Comparison of ENCODE assay signal across 15 mouse cellular contexts in genomic region chr7:28195414-28196098, GRCm38 (mm10).
"Had no signal": no experiment of that assay in that cellular context is flagged by ENCODE, and none has a peak within 500 bp of the region (broad histone marks: within the 10 kb centered on the region; RNA-seq: fewer than 3 reads in every experiment).

No protein-coding gene starts in this region.

- H3K27me3 ChIP-seq: liver, embryonic 13.5 days; midbrain, embryonic 12.5 days had no signal

- H3K4me1 ChIP-seq: liver, embryonic 13.5 days; midbrain, embryonic 12.5 days had no signal

- H3K4me3 ChIP-seq: left cerebral cortex, adult 2 months; liver, embryonic 13.5 days; midbrain, embryonic 12.5 days had no signal

- DNase-seq: kidney, adult 11 months; kidney, adult 9 months; kidney, postnatal 36 days; layer of hippocampus, postnatal 36 days; liver, embryonic 13.5 days; lung, adult 2 months; lung, postnatal 14 days; lung, postnatal 4 days; right cerebral cortex, postnatal 4 days; thymus, adult 2 months; thymus, postnatal 14 days; thymus, postnatal 4 days had no signal

- H3K9me3 ChIP-seq: liver, embryonic 13.5 days; midbrain, embryonic 12.5 days had no signal

- H3K27ac ChIP-seq: left cerebral cortex, adult 2 months; liver, embryonic 13.5 days; midbrain, embryonic 12.5 days; stomach, postnatal 0 days had no signal

- H3K4me2 ChIP-seq: liver, embryonic 13.5 days; midbrain, embryonic 12.5 days had no signal

- H3K9ac ChIP-seq: liver, embryonic 13.5 days; midbrain, embryonic 12.5 days had no signal
